Mouse (Mus musculus) thymus, postnatal 14 days (tissue): ENCODE data around the gene Med11.
"Not testable (repeated sequence)": the region's sequence is repeated elsewhere in the genome, so short reads cannot be mapped to it uniquely, and the experiment has no call there.

Source experiments
- DNase-seq: peaks from one replicate; pipeline ENCODE4 v3.0.0; 2021

Gene Med11

GRCm38 (mm10) chr11:70450926-70451325 is 793 bp upstream of the Med11 start:
- DNase-seq = no peak

- no peak for DNase-seq
Observed at GRCm38 (mm10) chr11:70453261-70454044, 1.7 kb downstream of the Med11 start.

GRCm38 (mm10) chr11:70458688-70459600 is 7.2 kb downstream of the Med11 start, which contains the start of gene Zmynd15:
Zmynd15 (plus strand) TSS chr11:70459433.
- no peak for DNase-seq

GRCm38 (mm10) chr11:70459601-70460101 is 7.9 kb downstream of the Med11 start, which contains the start of gene Cxcl16:
Cxcl16 (minus strand) TSS chr11:70459984.
- DNase-seq = no peak

- DNase-seq = no peak
Observed at GRCm38 (mm10) chr11:70463970-70464369, 12.3 kb downstream of the Med11 start.

- no peak for DNase-seq
Observed at GRCm38 (mm10) chr11:70465211-70465610, 13.5 kb downstream of the Med11 start.

- DNase-seq = no peak
Observed at GRCm38 (mm10) chr11:70465824-70466223, 14.1 kb downstream of the Med11 start.

GRCm38 (mm10) chr11:70467902-70468619 is 16.3 kb downstream of the Med11 start:
- no peak for DNase-seq

- no peak for DNase-seq
Observed at GRCm38 (mm10) chr11:70469764-70470163, 18.0 kb downstream of the Med11 start.

- no peak for DNase-seq
Observed at GRCm38 (mm10) chr11:70472716-70473115, 21.0 kb downstream of the Med11 start.

- not testable (repeated sequence) for DNase-seq
Observed at GRCm38 (mm10) chr11:70473291-70473690, 21.6 kb downstream of the Med11 start.

- no peak for DNase-seq
Observed at GRCm38 (mm10) chr11:70474872-70475534, 23.3 kb downstream of the Med11 start.

- no peak for DNase-seq
Observed at GRCm38 (mm10) chr11:70485498-70485897, 33.8 kb downstream of the Med11 start.

- no peak for DNase-seq
Observed at GRCm38 (mm10) chr11:70487816-70488215, 36.1 kb downstream of the Med11 start.

- DNase-seq = no peak
Observed at GRCm38 (mm10) chr11:70489138-70489537, 37.4 kb downstream of the Med11 start.

GRCm38 (mm10) chr11:70489684-70490083 is 38.0 kb downstream of the Med11 start:
- DNase-seq = no peak

GRCm38 (mm10) chr11:70499566-70500475 is 48.1 kb downstream of the Med11 start:
- DNase-seq = no peak

GRCm38 (mm10) chr11:70500476-70500812 is 48.7 kb downstream of the Med11 start:
- DNase-seq = no peak

GRCm38 (mm10) chr11:70502018-70502417 is 50.3 kb downstream of the Med11 start:
- DNase-seq = no peak
